Mouse (Mus musculus) layer of hippocampus, adult 18-20 months (tissue): ENCODE measurements around the gene Sp9. TPM values are rescaled to one million over a fixed set of nuclear protein-coding genes. Genes with fewer than 3 reads are reported as not detected.

Experiments
- DNase-seq, 2 experiments: peaks; one replicate each; pipeline ENCODE4 v3.0.0; 2022; ENCODE audit warnings: low spot score in 2 of 2
- total RNA-seq, 2 experiments: library from RNA; stranded (reverse); gene quantifications; 2 replicates each; pipeline ENCODE4 v1.2.3; 2021

Sp9 gene
- total RNA-seq, 2 experiments from 2014 or later: 3.7 to 4.3 TPM

- DNase-seq: no peak
These were observed 2.6 kb downstream of the Sp9 start for GRCm38 (mm10) chr2:73274119-73274920.

GRCm38 (mm10) chr2:73275261-73276040 is 3.7 kb downstream of the Sp9 start:
- no peak for DNase-seq

DNA sequence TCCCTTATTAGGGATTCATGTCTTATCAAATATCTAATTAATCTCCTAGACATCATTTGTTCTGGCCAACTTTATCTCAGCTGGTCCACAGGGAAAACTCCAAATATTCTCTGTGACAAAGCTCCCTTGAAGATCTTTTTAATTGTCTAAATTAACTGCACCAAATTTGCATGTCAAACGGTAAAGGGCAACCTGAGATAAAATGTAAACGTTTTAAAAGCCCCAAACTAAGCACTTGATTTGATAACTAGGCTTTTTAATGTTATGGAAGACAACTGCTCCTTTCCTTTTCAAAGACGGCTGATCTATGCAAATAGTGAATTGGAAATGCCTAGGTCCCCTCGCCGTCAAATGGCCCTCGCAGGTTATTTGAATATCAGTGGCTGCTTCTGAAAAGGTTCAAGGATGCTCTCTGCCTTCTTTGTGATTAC is 4.4 kb downstream of the Sp9 start:
- no peak for DNase-seq

DNA sequence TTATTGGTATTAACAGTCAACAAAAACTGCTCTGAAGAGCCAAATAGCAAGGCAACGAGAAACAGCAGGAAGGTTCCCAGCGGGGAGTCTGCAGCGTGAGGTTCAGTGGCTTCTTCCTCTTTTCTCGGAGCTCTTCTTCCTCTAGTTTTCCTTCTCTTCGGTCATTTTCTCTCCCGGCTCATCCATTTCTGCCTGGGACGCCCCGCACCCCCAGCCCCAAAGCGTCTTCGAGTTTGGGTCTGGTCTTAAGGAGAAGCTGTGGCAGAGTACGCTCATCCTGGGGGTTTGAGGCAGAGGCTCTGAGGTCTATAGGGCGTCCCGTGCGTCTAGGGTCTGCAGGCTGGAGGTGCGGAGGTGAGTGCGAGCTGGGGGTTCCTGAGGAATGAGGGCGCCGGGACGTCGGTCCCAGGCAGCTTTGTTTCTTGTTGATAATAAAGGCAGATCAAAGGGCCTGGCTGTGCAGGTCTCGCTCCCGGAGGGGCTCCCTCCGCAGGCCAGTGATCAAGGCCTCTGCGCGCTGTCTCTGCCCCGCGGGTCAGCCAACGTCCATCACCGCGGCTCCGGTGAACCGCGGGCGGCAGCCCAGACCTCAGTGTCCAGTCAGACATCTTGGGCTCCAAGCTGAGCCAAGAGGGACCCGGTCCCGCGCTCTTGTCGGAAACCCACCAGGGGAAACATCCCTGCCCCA is 5.4 kb downstream of the Sp9 start:
- DNase-seq: no peak

- DNase-seq: no peak
These were observed 6.0 kb downstream of the Sp9 start for GRCm38 (mm10) chr2:73277709-73278075.

DNA sequence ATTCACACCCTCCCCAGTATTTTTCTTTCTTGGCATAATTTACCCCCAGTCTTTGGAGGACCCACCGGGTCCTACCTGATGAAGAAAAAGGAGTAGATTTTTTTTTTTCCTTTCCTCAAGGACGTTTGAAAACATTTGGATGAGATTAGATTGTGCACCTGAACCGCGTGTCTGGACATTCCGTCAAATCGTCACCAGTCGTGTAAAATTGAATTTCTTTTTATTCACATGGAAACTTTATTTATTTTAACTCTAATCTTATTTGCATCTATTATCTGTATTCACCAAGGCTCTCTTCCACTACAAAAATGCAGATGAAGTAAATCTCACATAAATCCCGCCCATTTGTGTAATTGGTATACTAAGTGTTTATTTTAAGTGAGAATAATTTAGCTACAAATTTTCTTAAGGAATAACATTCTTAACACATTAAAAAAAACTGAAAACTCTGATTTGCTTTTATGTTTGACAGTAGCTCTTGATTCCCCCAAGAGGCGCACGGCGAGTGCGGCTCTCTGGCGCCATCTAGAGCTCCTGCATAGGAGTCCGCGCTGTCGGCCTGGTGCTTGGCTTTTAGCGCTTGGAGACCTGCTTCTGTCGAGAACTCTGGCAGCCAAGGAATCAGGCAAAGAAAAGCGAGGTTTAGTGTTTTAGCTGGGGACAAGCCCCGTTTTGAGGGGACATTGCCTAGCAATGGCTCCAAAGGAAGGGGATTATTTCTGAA is 6.6 kb downstream of the Sp9 start:
- DNase-seq: peak; percentile 83 to 88

DNA sequence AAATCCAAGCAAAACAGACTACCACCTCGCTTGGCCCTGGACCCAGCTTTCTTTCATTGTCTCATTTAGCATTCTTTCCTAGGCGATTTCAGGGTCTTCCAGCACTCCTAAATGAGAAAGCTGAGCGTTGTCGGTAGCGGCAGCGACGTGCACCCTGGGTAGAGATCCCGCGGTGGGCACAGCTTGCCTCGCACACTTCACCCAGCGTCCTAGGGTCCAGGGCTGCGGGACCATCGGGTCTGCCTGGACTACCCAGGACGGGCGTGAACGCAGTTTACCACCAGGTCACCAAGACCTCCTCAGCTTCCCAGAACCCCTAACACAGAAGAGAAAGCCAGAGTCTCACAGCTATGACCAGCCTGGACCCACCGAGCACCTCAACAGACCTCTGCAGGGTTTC is 7.1 kb downstream of the Sp9 start:
- no peak for DNase-seq

- no peak for DNase-seq
These were observed 7.7 kb downstream of the Sp9 start for GRCm38 (mm10) chr2:73279271-73280038.

DNA sequence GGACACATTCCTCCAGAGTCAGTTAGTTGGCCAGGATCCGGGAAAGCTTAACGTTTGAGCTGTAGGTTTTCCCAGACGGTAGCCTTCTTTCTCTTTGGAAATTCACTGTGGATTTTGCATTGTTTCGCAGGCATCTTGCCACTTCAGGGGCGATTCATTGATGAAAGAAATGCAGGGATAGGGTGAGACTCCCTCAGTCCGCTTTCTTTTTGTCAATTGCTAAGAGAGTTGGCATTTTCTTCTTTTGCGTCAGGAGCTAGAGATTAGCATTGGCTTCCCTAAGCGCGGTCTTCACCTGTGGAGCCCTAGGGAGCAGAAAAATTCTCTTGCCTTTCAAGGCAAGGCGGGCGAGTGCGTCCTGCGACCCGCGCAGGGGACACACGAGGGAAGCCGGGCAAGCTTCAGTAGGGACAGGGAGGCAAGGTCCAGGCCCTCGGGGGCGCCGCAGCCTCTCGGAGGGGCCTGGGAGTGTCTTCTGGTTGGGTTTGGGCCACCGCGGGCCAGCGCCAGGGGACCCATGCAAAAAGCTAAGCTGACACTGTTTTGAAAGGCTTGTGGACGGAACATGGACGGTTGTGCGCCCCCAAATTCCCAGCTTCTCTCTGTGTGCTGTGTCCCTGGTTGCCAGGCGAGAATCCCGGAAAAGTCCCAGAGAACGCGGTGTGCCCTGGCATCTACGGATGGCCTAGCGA is 8.8 kb downstream of the Sp9 start:
- DNase-seq: no peak

DNA sequence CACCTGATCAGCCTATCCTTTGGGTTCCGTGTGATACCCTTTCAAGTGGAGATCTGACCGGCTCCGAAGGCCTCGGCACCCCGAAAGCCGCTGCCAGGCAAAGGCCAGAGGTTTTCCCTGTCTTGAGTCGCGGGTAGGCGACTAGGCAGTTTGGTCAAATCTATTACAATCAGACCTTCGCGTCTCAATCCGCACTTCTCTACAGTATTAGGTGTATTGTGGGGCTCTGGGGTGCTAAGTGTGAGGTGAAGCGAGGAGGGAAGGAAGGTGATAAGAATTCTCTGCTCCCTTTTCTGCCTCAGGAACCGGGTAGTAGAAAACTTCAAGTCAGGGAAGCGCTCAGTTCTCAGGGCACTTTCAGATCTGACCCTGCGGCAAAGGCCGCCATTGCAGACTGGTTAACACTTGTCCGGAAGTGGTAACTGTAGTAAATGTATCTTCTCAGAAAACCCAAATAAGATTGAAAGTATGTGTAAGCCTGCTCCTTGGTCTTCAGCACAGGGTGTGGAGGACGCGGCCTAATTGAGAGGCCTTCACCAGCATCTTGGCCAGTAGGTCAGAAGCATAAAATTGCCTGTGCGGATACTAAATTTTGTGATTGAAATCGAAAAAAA is 9.4 kb downstream of the Sp9 start:
- no peak for DNase-seq

DNA sequence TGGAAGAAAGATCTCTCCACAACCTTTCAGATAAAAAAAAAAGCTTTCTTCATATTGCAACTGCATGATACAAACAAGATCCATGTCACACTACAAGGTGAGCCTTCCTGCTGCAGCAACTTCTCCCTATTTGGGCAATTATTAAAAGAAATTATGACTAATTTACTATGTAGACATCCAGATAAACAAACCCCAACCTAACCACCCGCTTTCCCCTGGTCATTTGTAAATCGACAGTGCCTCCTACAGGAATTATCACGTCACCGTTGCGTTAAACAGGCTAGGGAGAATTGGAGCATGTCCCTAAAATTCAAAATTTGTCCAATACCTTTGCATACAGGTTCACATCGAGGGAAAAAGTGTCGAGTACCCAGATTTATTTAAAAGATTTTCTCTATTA is 10.0 kb downstream of the Sp9 start:
- no peak for DNase-seq

- no peak for DNase-seq
These were observed 13.9 kb downstream of the Sp9 start for GRCm38 (mm10) chr2:73285630-73286029.

DNA sequence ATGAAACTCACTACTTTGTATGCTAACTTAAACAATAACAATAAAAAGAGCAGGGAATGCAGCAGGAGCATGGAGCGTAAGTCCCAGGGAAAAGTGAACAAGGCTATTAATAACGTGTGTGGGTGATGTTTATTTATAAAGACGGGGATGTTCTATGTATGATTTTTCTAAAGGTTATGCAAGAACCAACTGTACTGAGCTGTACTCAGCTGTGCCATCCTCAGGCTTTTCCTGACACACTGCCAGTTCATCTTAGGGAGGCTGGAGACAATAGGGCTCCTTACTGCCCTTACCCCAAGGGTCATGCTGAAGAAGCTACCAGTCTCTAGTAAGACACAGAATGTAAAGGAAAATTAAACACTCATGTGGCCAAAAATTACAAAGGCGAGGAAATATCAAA is 19.4 kb downstream of the Sp9 start:
- no peak for DNase-seq

GRCm38 (mm10) chr2:73295023-73295422 is 23.3 kb downstream of the Sp9 start:
- DNase-seq: no peak

DNA sequence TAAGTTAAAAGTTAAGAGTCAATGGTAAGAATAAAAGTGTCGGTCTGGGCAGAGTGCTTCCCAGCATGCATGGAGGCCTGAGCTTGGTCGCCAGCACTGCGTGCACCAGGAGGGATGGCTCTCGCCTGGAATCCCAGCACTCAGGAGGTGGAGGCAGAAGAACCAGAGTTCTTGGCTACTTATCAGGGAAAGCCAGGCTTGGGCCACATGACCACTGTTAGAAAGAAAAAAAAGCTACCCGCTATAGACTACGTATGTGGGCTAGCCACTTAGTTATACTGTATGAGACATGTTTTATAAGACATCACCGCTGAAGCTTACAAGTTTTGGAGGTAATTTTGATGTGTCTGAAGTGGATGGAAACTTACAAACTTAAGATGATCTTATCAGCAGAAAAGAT is 26.4 kb downstream of the Sp9 start:
- no peak for DNase-seq

GRCm38 (mm10) chr2:73298841-73299240 is 27.1 kb downstream of the Sp9 start:
- no peak for DNase-seq

GRCm38 (mm10) chr2:73301979-73302378 is 30.3 kb downstream of the Sp9 start:
- DNase-seq: no peak

DNA sequence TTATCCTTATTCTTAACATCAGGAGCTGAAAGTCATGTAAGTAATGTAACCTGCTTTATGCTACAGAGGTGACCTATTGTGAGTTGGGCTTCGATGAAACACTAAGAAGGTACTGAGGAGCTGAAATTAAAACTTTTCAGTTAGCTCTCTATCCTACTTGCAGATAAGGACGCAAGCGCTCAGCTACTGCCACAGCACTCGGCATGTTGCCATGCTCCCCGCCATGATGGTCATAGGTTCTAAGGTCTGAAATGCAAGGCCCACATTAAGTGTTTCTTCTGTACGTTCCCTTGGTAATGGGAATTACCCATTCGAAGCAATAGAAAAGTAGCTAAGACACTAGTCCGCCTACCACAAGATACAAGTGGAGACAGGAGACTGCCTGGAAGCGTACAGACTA is 31.0 kb downstream of the Sp9 start:
- DNase-seq: no peak

DNA sequence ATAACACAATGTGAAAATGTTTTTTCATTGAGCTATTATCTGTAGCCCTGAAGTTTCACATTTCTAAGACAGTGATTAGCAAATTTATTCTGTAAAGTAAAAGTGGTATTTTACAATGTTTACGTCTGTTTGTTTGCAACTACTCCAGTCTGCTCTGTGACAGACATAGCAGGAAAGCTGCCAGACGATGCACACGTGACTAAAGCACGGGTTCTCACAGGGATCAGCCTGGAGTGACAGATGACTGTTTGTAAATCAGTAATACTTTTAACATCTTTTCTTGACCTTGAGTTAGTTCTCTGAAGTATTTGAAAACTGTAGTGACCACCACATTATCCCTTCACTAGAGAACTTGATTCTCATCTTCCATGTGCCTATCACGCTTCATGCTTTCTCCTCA is 32.8 kb downstream of the Sp9 start:
- DNase-seq: no peak

GRCm38 (mm10) chr2:73306006-73306405 is 34.3 kb downstream of the Sp9 start:
- DNase-seq: no peak
